Mouse (Mus musculus) layer of hippocampus, adult 2 months (tissue): ENCODE data around the gene Dner. TPM values are rescaled to one million over a fixed set of nuclear protein-coding genes. Genes with fewer than 3 reads are reported as not detected.

Source experiments
- DNase-seq, 2 experiments: peaks; one replicate each; pipeline ENCODE4 v3.0.0; 2022; ENCODE audit warnings: low spot score in 2 of 2
- H3K27ac ChIP-seq: fragments of 200-600 bp; 2 replicates; pipeline ENCODE4 v1.8.1; 2022
- H3K4me3 ChIP-seq: fragments of 200-600 bp; 2 replicates; pipeline ENCODE4 v1.8.1; 2022; ENCODE audit warnings: mild to moderate bottlenecking
- CTCF ChIP-seq: fragments of 200-600 bp; conservative IDR thresholded peaks from 2 replicates; pipeline ENCODE4 v1.8.1; 2022; ENCODE audit warnings: antibody characterized with exemption, mild to moderate bottlenecking, moderate library complexity
- microRNA-seq, 2 experiments: library from miRNA; unstranded; fragments of <30 nt; microRNA quantifications; one replicate each; pipeline ENCODE4 v1.2.0; 2021
- total RNA-seq, 2 experiments: library from RNA; stranded (reverse); gene quantifications; 2 replicates each; pipeline ENCODE4 v1.2.3; 2021

Dner gene
- total RNA-seq, 2 experiments from 2014 or later = 112 to 113 TPM

DNA sequence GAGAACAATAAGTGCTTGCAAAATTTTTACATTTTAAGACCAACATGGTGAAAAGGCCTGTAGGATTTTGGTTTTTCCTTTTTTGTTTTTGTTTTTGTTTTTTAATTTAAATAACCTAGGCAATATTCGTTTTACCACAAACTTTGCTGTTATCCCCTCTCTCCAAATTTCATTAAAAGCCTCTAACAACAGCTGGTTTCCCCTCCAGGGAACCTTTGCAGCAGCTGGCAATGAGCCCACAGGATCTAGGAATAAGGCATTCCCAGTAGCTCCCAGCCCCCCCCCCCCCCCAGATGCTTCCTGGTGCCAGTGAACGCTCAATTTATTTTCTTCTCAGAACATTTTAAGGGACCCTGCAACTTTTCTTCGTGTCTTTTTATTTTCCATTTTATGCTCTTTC, 370.7 kb downstream of the Dner start:
- no peak overlapping the region for H3K4me3 ChIP-seq
- no peak overlapping the region for H3K27ac ChIP-seq
- no peak for DNase-seq
- no peak for TF ChIP-seq CTCF

DNA sequence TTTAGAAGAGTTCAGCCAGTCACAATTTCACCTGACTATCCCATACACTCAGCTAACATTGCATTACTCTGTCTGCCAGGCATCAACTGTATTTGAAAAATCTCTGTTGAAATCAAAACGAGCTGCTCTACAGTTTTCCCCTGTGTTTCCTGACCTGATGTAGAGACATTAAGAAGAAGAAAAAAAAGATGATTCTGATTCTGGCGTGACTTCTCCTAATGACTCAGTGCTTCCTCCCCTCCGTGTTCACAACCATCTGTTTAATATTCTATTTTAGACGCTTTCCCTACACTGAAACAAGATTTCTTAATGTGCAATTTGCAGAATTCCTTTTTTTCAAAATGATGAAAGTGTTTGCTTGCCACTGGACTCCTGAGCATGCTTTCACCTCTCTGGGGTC, 374.7 kb downstream of the Dner start:
- no peak for TF ChIP-seq CTCF
- H3K27ac ChIP-seq = peak overlapping the region; percentile 29; the same call in 1 of the 2 replicates
- peak in 1 of 2 experiments; percentile 36 for DNase-seq
- no peak overlapping the region for H3K4me3 ChIP-seq

Small RNA genes lying within 50 kb of the gene (microRNA-seq; reads per million reads assigned to microRNA genes)
- 1.3 to 3.5 reads per million in 2 experiments for gene Mir5126

Other genes starting within 250 kb of the Dner start
- gene Fbxo36, start 143.6 kb upstream of the Dner start, total RNA-seq = 1 to 10 TPM; 2.4 to 3.1 TPM
- 100 to 1,000 TPM; 196 to 201 TPM for gene Trip12, start 144.3 kb upstream of the Dner start, total RNA-seq
- 10 to 100 TPM; 15.3 to 15.9 TPM for gene Slc16a14, start 238.9 kb upstream of the Dner start, total RNA-seq